Mouse (Mus musculus): ENCODE results near the gene Mob4. TPM values are rescaled to one million over a fixed set of nuclear protein-coding genes. Genes with fewer than 3 reads are reported as not detected.

The Mob4 gene
- polyA plus RNA-seq, 1 experiment from 2014 or later: 137 TPM

GRCm38 (mm10) chr1:55144338-55144737 is 13.3 kb downstream of the Mob4 start:
- no peak overlapping the region for H3K4me3 ChIP-seq
- no peak overlapping the region for H3K27ac ChIP-seq (replicated peaks)
- DNase-seq (ENCODE audit: low spot score): no peak
- H3K27me3 ChIP-seq (replicated peaks; ENCODE audit: low read depth, poor library complexity, severe bottlenecking): no peaks in the 10 kb centered on the region
- H3K9me3 ChIP-seq: no peaks in the 10 kb centered on the region
- no peaks in the 10 kb centered on the region for H3K4me1 ChIP-seq
- WGBS: 98% methylated on average over 4 of the region's 4 CpGs
- peaks cover 85% of the 10 kb centered on the region for H3K36me3 ChIP-seq (replicated peaks)

GRCm38 (mm10) chr1:55145556-55145955 is 14.5 kb downstream of the Mob4 start:
- H3K36me3 ChIP-seq (replicated peaks): peaks cover 85% of the 10 kb centered on the region
- H3K27ac ChIP-seq (replicated peaks): no peak overlapping the region
- 98% methylated on average over 7 of the region's 7 CpGs for WGBS
- H3K27me3 ChIP-seq (replicated peaks; ENCODE audit: low read depth, poor library complexity, severe bottlenecking): no peaks in the 10 kb centered on the region
- H3K4me1 ChIP-seq: no peaks in the 10 kb centered on the region
- DNase-seq (ENCODE audit: low spot score): no peak
- no peak overlapping the region for H3K4me3 ChIP-seq
- H3K9me3 ChIP-seq: no peaks in the 10 kb centered on the region

DNA sequence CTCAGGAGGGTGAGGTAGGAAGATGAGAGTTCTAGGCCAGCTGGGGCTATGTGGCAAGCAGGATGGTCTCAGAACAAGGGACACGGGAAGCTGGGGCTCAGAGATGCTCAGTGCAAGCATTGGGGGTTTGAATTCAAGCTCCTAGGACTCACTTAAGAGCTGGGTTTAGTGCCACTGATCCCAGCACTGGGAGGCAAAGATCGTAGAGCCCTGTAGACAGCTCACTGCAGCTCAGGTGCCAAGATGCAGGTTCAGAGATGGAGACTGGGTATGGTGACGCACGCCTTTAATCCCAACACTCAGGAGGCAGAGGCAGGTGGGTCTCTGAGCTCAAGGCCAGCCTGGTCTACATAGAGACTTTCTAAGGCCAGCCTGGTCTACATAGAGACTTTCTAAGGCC is 26.3 kb downstream of the Mob4 start:
- WGBS: 95% methylated on average over 4 of the region's 4 CpGs
- Histone ChIP-seq H3K36me3 (replicated peaks) (peaks cover 70% of the 10 kb centered on the region), H3K27ac (replicated peaks) (no peak overlapping the region)

DNA sequence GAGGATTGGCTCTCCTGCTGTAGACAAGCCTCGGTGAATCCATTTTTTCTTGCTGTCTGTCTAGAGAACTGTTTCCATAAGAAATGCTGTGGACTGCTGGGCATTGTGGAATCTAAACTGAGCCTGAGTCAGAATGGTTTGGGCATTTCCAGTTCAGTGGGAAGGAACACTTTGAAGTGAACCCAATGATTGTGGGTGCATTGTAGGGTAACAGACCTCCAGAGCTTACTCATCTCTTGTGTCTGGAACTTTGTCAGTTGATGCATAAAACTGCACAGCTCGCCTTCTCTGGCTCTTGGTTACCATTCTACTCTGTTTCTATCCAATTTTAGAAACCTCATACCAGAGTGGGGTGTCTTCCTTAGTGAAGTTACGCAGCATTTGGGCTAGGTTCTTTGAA is 27.2 kb downstream of the Mob4 start:
- WGBS: 88% methylated on average over 3 of the region's 3 CpGs
- H3K9me3 ChIP-seq: no peaks in the 10 kb centered on the region
- peaks cover 61% of the 10 kb centered on the region for H3K36me3 ChIP-seq (replicated peaks)
- H3K4me1 ChIP-seq: no peaks in the 10 kb centered on the region
- no peak overlapping the region for H3K4me3 ChIP-seq
- DNase-seq (ENCODE audit: low spot score): no peak
- H3K27me3 ChIP-seq (replicated peaks; ENCODE audit: low read depth, poor library complexity, severe bottlenecking): no peaks in the 10 kb centered on the region
- no peak overlapping the region for H3K27ac ChIP-seq (replicated peaks)

More for the DNA sequence above, 26.3 kb downstream of the Mob4 start:
- Histone ChIP-seq H3K27me3 (replicated peaks; ENCODE audit: low read depth, poor library complexity, severe bottlenecking) (no peaks in the 10 kb centered on the region), H3K4me1 (no peaks in the 10 kb centered on the region), H3K9me3 (no peaks in the 10 kb centered on the region), H3K4me3 (no peak overlapping the region)
- no peak for DNase-seq (ENCODE audit: low spot score)

GRCm38 (mm10) chr1:55158821-55159220 is 27.8 kb downstream of the Mob4 start:
- DNase-seq (ENCODE audit: low spot score): no peak
- no peaks in the 10 kb centered on the region for H3K4me1 ChIP-seq
- H3K4me3 ChIP-seq: no peak overlapping the region
- no peak overlapping the region for H3K27ac ChIP-seq (replicated peaks)
- H3K9me3 ChIP-seq: no peaks in the 10 kb centered on the region
- H3K27me3 ChIP-seq (replicated peaks; ENCODE audit: low read depth, poor library complexity, severe bottlenecking): no peaks in the 10 kb centered on the region
- WGBS: 93% methylated on average over 8 of the region's 8 CpGs
- peaks cover 56% of the 10 kb centered on the region for H3K36me3 ChIP-seq (replicated peaks)

GRCm38 (mm10) chr1:55160218-55160617 is 29.2 kb downstream of the Mob4 start:
- no peak for DNase-seq (ENCODE audit: low spot score)
- 89% methylated on average over 3 of the region's 3 CpGs for WGBS
- Histone ChIP-seq H3K9me3 (no peaks in the 10 kb centered on the region), H3K27ac (replicated peaks) (no peak overlapping the region), H3K36me3 (replicated peaks) (peaks cover 44% of the 10 kb centered on the region), H3K27me3 (replicated peaks; ENCODE audit: low read depth, poor library complexity, severe bottlenecking) (no peaks in the 10 kb centered on the region), H3K4me1 (no peaks in the 10 kb centered on the region), H3K4me3 (no peak overlapping the region)

DNA sequence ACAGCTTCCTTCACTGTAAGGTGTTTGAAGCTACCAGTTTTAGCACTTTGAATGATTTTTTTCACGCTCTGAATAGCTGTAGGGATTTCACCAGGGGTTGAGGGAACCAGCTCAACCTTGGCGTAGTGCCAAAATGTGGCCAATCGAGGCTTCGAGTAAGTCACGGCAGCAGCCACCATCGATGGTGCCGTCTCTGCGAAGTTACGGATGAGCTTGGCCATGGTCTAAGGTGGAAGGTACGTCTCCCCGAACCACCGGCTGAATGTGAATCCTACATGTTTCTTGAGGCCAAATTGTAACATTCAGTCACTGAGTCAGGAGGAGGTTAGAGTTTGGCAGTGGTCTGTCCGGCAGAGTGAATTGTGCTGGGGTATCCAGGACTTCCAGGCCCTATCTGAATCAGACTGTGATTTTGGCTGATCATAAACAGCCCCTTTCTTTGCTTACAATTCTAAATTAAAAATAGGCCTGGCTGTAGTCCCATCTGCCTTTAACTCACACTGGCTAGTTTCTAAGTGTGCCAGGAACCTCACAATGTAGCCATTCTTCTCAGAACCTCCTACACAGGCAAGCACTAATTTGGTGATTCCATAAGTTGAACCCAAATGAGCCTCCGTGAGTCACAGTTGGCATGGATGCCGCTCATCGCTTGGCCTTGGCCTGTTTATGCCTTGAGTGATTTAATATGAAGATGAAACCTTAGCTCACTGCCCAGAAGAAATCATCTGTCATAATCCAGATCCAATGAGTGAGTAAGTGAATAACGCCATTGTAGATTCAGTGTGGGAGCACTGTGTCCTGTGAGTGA is 30.0 kb downstream of the Mob4 start:
- no peak for DNase-seq (ENCODE audit: low spot score)
- 96% methylated on average over 17 of the region's 17 CpGs for WGBS

DNA sequence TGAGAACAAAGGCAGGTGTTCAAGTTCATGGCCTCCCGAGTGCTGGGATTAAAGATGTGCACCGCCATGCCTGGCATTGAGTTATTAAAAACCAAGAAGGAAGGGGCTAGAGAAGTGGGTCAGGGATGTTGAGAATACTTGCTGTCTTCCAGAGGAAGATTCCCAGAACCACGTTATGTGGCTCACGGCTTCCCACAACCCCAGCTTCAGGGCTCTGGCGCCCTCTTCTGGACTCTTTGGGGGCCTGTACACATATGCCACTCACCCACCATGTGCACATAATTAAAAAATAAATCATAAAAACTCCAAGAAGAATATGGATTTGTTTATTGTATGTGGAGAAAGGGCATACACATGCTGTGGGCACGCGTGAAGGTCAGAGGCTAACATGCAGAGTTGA is 30.9 kb downstream of the Mob4 start:
- peak; percentile 49 for DNase-seq (ENCODE audit: low spot score)
- no peak overlapping the region for H3K27ac ChIP-seq (replicated peaks)
- H3K4me1 ChIP-seq: no peaks in the 10 kb centered on the region
- H3K9me3 ChIP-seq: no peaks in the 10 kb centered on the region
- no peak overlapping the region for H3K4me3 ChIP-seq
- H3K27me3 ChIP-seq (replicated peaks; ENCODE audit: low read depth, poor library complexity, severe bottlenecking): no peaks in the 10 kb centered on the region
- H3K36me3 ChIP-seq (replicated peaks): peaks cover 27% of the 10 kb centered on the region
- WGBS: 68% methylated on average over 7 of the region's 7 CpGs

More for the DNA sequence above, 30.0 kb downstream of the Mob4 start:
- H3K27me3 ChIP-seq (replicated peaks; ENCODE audit: low read depth, poor library complexity, severe bottlenecking): no peaks in the 10 kb centered on the region
- peaks cover 35% of the 10 kb centered on the region for H3K36me3 ChIP-seq (replicated peaks)
- H3K4me3 ChIP-seq: no peak overlapping the region
- H3K4me1 ChIP-seq: no peaks in the 10 kb centered on the region
- no peaks in the 10 kb centered on the region for H3K9me3 ChIP-seq
- no peak overlapping the region for H3K27ac ChIP-seq (replicated peaks)

DNA sequence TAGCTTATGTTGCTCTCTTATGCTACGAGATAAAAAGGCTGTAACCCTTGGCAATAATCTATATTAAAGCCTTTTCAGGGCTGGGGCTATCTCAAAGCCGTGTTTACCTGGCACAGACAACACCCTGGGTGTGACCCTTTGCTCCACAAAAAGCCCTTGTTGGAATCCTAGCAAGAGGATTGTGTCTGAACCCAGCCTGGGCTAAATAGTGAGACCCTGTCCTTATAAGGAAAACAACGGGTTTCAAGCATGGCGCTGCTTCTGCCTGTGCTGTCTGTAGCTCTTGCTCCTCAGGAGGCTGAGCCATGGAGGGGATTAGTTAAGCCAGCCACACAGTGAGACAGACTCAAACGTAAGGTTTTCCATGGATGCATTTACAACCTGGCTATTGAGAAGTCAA is 31.8 kb downstream of the Mob4 start:
- Histone ChIP-seq H3K4me3 (no peak overlapping the region), H3K36me3 (replicated peaks) (peaks cover 18% of the 10 kb centered on the region), H3K27me3 (replicated peaks; ENCODE audit: low read depth, poor library complexity, severe bottlenecking) (no peaks in the 10 kb centered on the region), H3K4me1 (no peaks in the 10 kb centered on the region), H3K9me3 (no peaks in the 10 kb centered on the region), H3K27ac (replicated peaks) (no peak overlapping the region)
- 67% methylated on average over 5 of the region's 5 CpGs for WGBS
- DNase-seq (ENCODE audit: low spot score): no peak

- DNase-seq (ENCODE audit: low spot score): no peak
- H3K27me3 ChIP-seq (replicated peaks; ENCODE audit: low read depth, poor library complexity, severe bottlenecking): no peaks in the 10 kb centered on the region
- H3K27ac ChIP-seq (replicated peaks): no peak overlapping the region
- no peak overlapping the region for H3K4me3 ChIP-seq
- H3K9me3 ChIP-seq: peaks cover 8% of the 10 kb centered on the region; the same call in 1 of the 2 replicates
- H3K36me3 ChIP-seq (replicated peaks): peaks cover 19% of the 10 kb centered on the region
- no peaks in the 10 kb centered on the region for H3K4me1 ChIP-seq
- WGBS: 61% methylated on average over 5 of the region's 5 CpGs
These were observed 33.0 kb downstream of the Mob4 start for GRCm38 (mm10) chr1:55164005-55164404.

DNA sequence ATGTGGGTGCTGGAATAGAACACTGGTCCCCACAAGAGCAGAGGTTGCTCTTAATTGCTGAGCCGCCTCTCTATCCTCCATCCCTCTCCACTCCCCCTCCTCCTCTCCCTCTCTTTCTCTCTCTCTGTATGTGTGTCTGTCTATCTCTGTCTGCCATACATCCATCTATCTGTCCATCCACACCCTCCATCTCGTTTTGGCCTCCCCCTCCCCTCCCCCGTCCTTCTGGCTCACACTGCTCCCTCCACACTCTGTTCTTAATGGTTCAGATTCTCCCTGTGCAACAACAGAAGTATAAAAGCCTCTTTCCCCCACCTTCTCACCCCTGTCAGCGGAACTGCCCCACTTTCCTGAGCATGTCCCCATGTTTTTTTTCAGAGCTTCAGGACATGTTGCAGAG is 36.5 kb downstream of the Mob4 start:
- WGBS: 81% methylated on average over 4 of the region's 4 CpGs

DNA sequence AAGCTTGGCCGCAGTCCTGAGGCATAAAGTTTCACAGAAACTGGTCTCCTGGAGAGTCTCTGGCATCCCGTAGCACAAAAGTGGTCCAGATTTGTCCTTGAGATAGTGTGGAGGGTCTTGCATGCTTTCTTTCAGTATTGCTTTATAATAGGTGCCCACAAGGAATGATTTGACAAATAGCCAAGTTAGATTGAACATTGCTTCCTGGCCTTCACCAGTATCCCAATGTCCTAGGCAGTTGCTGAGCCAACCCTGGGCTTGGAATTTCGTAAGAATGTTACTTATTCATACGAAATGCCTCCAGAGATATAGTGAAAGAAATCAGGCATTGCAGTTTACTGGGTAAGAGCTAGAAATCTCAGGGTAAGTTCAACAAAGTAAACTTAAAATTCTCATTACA is 37.6 kb downstream of the Mob4 start:
- H3K27me3 ChIP-seq (replicated peaks; ENCODE audit: low read depth, poor library complexity, severe bottlenecking): no peaks in the 10 kb centered on the region
- no peak overlapping the region for H3K4me3 ChIP-seq
- DNase-seq (ENCODE audit: low spot score): no peak
- H3K4me1 ChIP-seq: 0 out of 2 replicates have a peak, but pooled peaks cover 3% of the 10 kb centered on the region
- no peak overlapping the region for H3K27ac ChIP-seq (replicated peaks)
- H3K9me3 ChIP-seq: peaks cover 18% of the 10 kb centered on the region; the same call in 1 of the 2 replicates
- peaks cover 26% of the 10 kb centered on the region for H3K36me3 ChIP-seq (replicated peaks)
- 92% methylated on average over 4 of the region's 4 CpGs for WGBS

More for the DNA sequence above, 36.5 kb downstream of the Mob4 start:
- peaks cover 20% of the 10 kb centered on the region for H3K36me3 ChIP-seq (replicated peaks)
- DNase-seq (ENCODE audit: low spot score): no peak
- no peak overlapping the region for H3K4me3 ChIP-seq
- H3K4me1 ChIP-seq: 0 out of 2 replicates have a peak, but pooled peaks cover 3% of the 10 kb centered on the region
- H3K27me3 ChIP-seq (replicated peaks; ENCODE audit: low read depth, poor library complexity, severe bottlenecking): no peaks in the 10 kb centered on the region
- H3K27ac ChIP-seq (replicated peaks): no peak overlapping the region
- peaks cover 13% of the 10 kb centered on the region; the same call in 1 of the 2 replicates for H3K9me3 ChIP-seq

All from embryonic facial prominence, embryonic 10.5 days (tissue).